Mouse (Mus musculus) frontal cortex, postnatal 10 days (tissue): ENCODE measurements around the gene Prkn.

Experiments used
- DNase-seq, 2 experiments: peaks; one replicate each; pipeline ENCODE4 v3.0.0; 2022; ENCODE audit warnings: low spot score in 2 of 2, mixed read lengths in 1 of 2

The Prkn gene

GRCm38 (mm10) chr17:12039922-12040321, 1199.7 kb downstream of the Prkn start:
- no peak for DNase-seq

DNA sequence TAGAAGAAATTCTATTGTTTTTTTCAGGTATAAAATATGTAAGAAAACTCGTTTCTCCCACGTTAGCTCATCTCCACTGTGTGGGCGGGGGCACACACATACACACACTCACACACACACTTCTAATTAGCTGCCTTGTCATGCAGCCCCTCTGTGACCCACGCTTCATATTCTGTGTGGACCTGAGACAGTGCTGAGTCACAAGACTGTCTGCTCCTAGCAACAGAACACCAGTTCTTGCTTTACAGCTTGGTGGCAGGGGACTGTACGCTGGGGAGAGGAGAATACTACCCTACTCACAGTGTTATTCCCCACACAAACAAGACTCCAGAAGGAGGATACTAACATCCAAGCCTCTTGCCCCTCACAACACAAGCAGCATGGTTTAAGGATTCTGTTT, 1200.4 kb downstream of the Prkn start:
- no peak for DNase-seq

GRCm38 (mm10) chr17:12041091-12041655, 1201.0 kb downstream of the Prkn start:
- DNase-seq: no peak

DNA sequence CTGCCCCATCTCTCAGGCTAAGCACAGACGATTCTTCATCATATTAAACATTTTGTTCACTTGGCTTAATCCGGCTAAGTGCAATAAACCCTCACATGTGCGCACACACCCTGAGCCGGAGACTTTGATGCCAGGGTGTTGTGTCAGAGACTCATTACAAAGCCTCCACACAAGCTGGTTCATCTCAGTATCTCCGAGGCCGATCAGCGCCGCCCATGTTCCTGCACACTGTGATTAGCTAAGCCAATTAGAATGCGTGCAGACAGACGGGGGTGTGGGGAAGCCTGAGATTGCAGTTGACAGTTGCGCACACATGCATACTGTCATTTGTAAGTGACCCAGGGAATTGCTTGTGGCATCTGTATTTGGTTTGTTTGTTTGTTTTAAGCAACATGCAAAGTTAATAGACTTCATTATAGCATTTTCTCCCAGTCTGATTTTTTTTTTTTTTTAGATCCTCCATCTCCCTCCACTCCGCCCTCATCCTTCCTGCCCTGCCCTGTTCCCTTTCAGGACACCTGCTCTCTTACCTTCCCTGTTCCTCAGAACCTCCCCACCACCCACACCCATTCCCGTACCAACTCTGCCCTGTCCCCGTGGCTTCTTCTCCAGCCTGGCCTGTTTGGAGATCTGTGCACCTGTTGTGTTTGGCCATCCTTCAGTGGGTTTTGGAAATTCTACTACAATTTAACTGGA, 1202.5 kb downstream of the Prkn start:
- peak; percentile 50 to 67 for DNase-seq

DNA sequence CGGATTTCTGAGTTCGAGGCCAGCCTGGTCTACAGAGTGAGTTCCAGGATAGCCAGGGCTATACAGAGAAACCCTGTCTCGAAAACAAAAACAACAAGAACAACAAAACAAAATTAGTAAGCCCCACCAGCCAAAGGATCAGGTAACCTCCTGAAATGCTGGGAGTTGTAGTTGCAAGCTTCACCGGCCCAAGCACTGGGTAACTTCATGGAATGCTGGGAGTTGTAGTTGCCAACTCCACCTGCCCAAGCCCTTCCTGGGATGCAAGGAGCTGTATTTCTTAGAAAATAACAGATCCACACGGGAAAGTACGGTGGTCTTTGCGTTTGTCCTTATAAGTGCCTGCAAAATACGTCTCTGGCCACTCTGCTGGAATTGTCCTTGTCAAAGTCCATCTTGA, 1204.0 kb downstream of the Prkn start:
- DNase-seq: no peak

DNA sequence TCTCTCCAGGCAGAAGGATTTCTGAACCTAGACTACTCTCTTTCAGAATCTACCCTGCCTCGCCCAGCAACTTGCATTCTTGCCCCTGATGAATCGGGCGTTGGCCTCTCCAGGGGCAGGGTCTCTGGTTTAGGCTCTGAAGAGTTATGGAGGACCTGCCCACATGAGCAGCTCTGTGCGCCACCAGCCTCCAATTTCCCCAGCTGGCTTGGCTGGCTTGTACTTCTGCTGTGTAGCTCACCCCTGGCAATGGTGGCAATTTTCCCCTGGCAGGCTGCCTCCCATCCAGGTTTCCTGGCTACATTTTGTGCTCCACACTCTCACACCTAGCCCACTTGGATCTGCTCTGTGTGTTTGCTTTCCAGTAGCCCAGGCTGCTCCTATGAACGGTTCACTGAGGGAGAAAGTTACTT, 1205.7 kb downstream of the Prkn start:
- peak in 1 of 2 experiments; percentile 48 for DNase-seq

GRCm38 (mm10) chr17:12047032-12047431, 1206.8 kb downstream of the Prkn start:
- no peak for DNase-seq

DNA sequence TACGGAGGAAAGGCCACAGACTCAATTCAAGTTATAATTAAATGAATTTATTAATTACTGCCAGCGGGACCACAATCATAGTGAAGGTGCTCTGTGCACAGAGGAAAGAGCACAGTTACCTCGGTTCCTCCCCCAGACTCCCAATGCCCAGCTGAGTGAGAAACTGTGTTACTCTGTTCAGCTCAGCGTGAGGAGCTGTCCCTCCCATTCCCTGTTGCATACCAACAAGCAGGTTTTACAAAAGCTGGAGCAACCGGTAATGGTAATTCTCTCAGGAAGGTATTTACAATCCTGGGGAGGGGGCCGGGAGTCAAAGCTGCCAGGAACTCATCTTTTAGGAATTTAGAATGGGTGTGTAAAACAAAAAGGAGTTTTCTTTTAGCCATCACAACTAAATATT, 1207.3 kb downstream of the Prkn start:
- DNase-seq: no peak

DNA sequence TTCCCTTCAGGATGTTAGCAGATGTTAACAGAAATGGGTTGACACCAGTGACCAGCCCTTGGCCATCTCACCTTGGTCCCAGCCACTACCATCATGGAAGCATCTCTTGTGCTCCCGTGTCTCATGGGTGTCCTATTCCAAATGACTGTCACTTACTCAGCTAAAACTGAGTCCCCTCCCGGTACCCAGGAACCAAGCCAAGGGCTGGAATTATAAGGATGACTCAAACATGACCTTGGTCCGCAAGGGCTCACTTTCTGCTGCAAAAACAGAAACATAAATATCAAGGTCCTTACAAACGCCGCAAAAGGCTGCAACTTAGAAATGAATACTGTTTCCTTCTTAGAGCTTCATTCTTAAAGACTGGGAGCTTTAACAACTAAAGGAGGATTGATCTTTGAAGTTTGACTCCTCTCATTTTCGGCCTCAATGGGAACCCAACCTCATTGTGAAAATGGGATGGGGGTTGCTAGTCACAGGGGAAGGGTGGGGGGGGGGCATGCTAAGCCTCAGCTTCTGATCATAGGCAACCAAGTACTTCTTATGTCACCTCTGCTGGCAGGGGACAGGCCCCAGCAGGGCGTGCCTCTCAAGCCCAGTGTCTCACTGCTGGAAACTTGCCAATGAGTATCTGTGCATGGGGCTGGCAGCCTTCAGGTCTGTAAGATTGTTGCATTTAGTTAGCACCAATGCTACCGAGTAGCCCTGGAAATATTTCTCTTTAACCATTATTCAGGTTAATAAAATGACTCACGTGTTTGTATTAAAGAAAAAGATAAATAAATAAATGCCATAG, 1208.7 kb downstream of the Prkn start:
- no peak for DNase-seq

- DNase-seq: no peak
Observed at GRCm38 (mm10) chr17:12050261-12050660, 1210.1 kb downstream of the Prkn start.

DNA sequence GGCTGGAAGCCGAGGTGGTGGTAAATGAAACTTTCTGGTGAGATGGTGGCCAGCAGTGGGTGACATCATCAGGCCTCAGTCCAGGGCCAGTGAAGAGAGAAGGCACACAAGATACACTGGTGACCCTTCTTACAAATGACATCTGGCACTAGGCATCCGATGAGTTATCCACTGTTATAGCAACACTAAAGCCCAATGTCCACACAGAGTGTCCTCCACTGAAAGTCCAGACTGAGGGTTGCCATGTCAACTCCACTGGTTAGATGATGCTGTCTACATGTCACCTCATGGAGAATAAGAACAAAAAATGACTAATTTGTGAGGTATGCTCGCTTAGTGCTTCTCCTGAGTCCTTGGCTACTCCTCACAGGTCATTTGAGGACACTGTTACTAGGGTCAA, 1210.8 kb downstream of the Prkn start:
- no peak for DNase-seq

GRCm38 (mm10) chr17:12052651-12053050, 1212.5 kb downstream of the Prkn start:
- no peak for DNase-seq

DNA sequence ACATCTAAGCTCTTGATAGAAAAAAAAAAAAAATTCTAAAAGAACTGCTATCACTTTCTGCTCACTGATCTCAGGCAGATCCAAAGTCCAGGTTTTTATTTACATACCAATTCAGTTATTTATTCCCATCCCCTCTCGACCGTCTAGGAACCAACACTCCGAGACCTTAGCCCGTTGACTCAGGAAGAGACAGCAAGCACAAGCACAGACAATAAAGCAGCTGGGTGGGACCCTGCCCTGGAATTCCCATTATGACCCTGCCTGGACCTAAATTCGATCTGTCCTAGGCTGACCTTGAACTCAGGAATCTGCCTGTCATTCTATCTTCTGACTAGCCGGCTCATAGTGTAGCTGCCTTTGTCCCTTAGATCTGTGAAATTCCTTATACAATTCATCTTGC, 1218.9 kb downstream of the Prkn start:
- no peak for DNase-seq

GRCm38 (mm10) chr17:12061381-12061780, 1221.2 kb downstream of the Prkn start:
- no peak for DNase-seq

DNA sequence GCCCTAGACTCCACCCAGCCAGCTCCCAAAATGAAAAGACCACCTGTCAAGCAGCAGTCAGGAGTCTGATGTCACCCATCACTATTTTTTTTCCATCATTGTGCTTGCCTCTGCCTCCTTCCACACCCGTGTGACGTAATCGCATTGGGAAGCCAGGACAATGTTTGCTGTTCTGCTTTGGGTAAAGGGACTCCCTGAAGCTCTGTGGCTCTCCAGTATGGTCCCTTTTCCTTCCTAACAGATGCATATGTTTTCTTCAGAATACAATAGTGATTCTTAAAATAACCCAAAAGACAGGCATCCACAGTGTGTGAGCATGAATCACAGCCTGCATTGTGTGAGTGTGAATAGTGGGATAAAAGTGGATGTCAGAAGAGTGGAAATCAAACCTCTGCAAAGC, 1222.7 kb downstream of the Prkn start:
- DNase-seq: no peak

- no peak for DNase-seq
Observed at GRCm38 (mm10) chr17:12063533-12063932, 1223.3 kb downstream of the Prkn start.

DNA sequence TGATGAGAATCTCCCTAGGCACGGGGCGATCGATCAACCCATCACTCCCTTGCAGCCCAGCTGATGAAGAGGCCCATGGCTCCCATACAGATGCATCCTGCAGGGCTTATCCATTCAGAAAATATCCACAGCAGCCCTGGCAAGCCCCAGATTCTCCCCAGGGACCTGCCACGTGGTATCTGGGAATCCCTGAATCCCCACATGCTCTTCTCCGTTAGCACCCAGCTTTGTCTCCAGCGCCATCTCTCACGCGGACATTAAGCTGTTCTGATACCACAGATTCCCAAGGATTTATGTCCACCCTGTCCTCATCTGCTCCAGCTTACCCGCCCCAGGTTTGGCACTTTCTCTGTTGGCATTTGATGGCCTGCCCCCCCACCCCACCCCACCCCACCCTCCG, 1225.9 kb downstream of the Prkn start:
- no peak for DNase-seq

- no peak for DNase-seq
Observed at GRCm38 (mm10) chr17:12076816-12077215, 1236.6 kb downstream of the Prkn start.

GRCm38 (mm10) chr17:12080656-12081495, 1240.7 kb downstream of the Prkn start:
- DNase-seq: no peak

DNA sequence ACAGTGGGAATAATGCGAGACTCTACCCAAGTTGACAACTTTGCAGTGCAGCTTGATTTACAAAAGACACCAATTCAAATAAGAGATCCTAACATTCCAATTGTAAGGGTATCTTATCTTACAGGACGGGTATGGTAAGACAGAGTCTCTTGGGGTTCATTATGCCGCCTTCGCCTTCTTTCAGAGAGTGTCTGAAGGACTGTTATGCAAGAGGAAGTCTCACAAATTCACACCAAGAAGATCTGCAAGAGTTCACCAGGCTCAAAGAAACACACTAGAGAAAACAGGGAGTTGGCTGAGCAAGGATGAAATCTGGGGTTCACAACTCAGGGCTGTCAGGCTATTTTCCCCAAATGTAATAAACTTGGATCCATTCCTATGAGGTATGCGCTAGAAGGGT, 1242.0 kb downstream of the Prkn start:
- DNase-seq: no peak

- DNase-seq: no peak
Observed at GRCm38 (mm10) chr17:12090261-12090927, 1250.2 kb downstream of the Prkn start.
